Mouse (Mus musculus) layer of hippocampus, adult 9-11 months (tissue): Measurements from ENCODE around the gene Pml.
"Not testable (repeated sequence)": the region's sequence is repeated elsewhere in the genome, so short reads cannot be mapped to it uniquely, and the experiment has no call there.

Experiments
- DNase-seq: peaks from one replicate; pipeline ENCODE4 v3.0.0; 2022

Pml gene

DNA sequence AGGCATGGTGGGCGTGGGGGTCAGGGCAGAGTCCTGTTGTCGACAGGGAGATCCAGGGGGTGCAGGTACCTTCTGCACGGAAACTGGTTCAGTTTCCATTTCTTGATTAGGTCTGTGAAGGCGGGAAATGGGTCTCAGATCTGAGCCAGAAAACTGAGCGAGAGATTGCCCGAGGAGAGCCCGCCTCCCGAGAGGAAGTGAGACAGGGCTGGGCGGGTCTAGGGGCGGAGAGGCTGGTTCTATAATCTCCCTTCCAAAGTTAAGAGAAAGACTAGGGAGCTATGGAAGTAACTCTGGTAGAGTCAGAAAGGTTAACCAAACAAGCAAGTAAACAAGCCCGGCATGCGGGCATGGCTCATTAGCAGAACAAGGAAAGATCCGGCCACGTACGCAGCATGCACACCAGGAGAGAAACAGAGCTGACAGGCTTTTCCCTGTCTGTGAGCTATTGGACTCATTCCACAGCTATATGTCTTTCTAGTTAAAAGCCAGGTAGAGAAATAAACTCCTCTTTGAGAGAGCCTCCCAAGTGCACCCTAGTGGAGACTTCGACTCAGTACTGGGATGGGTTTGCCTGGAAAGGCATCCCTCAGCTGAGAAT, at the start of gene Pml:
Gene Pml (minus strand): TSS at position 195 of the 601 bp plus-strand sequence.
- peak; percentile 48 for DNase-seq

GRCm38 (mm10) chr9:58297961-58298477, 48.4 kb upstream of the Pml start:
- no peak for DNase-seq

DNA sequence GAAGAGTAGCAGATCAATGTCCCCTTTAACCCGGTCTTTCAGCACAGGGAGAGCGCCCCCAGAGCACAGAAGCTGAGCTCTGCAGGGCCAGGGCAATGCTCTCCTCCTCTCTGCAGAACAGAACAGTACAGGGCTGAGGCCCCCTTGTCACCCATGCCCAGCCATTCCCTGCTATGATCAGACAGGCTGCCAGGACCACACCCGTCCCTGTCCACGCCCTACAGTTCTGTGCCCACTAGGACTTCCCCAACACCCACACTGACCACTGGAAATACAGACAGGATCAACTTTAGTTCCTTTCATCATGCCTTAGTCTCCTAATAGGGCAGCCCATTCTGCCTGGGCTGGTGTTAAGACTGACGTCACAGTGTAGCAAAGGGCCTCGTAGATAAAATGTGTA, 47.5 kb upstream of the Pml start:
- DNase-seq: no peak

DNA sequence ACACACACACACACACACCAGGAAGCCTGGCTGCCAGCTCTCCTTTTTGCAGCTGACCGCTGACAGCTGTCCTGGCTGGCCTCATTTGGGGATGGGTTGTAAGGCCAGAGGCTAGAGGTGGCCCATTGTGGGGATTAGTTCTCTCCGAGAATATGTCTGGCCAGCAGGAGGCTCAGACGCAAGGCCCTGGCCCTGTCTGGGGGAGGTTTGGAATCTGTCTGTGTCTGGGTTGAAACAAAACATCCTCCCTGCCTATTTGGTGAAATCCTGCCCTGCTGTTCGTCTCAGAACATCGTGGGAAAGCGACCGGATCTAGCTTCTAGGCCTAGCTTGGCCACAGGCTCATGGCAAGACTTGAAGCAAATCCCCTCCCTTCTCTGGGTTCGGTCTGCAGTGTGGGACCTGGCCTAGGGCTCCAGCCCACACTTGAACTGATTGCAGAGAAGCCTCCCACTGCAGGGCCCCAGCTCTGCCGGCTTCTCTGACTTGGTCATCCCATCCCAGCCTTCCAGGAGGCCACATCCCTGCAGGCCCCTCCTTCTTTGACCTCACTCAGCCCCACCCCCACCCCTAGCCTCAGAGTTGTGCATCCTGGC, 46.3 kb upstream of the Pml start:
- no peak for DNase-seq

GRCm38 (mm10) chr9:58295345-58295744, 45.8 kb upstream of the Pml start:
- DNase-seq: no peak

- no peak for DNase-seq
Observed at GRCm38 (mm10) chr9:58294527-58294926, 44.9 kb upstream of the Pml start.

- no peak for DNase-seq
Observed at GRCm38 (mm10) chr9:58289901-58290300, 40.3 kb upstream of the Pml start.

DNA sequence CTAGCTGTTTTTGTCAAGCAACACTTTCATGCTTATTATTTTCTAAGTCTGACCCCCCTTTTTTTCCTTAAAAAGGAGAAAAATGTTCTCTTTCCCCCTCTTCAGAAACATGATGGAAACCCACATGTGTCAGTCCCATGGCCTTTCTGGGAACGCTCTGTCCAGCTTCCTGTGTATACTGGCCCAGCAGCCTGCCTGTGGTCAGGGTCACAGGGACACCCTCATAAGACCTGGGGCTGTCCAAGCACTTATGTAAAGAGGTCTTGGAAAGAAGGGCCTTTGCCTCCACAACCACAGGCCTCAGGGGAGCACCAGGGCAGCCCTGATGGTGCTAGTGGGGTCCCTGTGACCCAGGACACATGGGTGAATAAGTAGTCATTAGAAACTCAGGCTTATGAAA, 39.5 kb upstream of the Pml start:
- DNase-seq: no peak

GRCm38 (mm10) chr9:58283431-58283830, 33.8 kb upstream of the Pml start:
- no peak for DNase-seq

DNA sequence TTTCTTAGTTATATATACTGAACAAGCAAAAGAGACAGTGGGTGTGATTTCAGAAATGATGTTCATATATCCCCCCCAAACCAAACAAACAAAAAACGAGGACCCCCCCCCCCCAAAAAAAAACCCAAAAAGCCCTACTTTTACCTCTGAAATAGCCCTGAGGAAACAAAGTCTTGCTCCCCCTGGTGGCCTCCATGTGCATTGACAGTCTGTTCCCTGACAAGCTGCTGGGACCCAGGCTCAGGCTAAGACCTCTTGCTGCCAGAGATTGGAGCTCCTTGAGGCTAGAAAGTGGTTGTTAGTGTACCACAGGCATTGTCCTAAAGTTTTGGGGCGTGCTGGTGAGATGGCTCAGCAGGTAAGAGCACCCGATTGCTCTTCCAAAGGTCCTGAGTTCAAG, 32.0 kb upstream of the Pml start:
- no peak for DNase-seq

DNA sequence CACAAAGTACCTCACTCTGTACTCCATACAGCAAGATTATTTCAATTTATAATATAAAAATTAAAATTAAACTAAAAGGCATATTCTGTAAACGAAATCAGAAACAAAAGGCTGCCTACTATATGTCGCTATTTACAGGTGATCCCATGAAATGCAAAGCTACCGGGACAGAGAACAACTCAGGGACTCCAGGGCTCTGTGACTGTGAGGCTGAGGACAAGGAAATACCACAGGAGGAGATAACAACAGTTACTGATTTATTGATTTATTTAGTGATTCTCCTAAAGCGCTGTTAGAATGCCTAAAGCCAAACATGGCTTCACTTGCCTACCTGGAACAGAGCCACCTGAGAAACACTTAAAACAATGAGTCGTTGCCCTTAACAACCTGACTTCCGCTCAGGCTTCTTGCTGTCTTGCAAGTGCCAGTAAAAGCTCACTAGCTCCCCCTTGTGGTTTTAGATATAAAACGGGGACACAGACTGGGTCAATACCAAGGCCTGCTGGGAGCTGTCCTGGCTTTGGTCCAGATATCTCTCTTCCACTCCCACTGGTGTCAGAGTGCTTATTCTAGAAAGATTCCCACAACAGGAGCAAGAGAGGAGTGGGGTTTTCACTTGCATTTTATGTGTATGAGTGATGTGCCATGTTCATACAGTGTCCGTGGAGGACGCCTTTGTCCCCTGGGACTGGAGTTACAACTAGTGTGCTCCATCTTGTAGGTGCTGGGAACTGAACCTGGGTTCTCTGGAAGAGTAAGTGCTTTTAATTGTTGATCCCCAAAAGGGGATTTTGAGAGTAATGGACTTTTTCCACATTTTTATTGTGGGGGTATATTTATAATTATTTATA, 30.9 kb upstream of the Pml start:
- peak; percentile 78 for DNase-seq

GRCm38 (mm10) chr9:58279780-58280179, 30.2 kb upstream of the Pml start:
- no peak for DNase-seq

- no peak for DNase-seq
Observed at GRCm38 (mm10) chr9:58278821-58279723, 29.5 kb upstream of the Pml start.

GRCm38 (mm10) chr9:58278313-58278712, 28.7 kb upstream of the Pml start:
- DNase-seq: no peak

GRCm38 (mm10) chr9:58276346-58276745, 26.8 kb upstream of the Pml start:
- DNase-seq: no peak

GRCm38 (mm10) chr9:58275797-58276196, 26.2 kb upstream of the Pml start:
- no peak for DNase-seq

- DNase-seq: peak; percentile 42
Observed at GRCm38 (mm10) chr9:58275115-58275774, 25.7 kb upstream of the Pml start.

GRCm38 (mm10) chr9:58274626-58275025, 25.0 kb upstream of the Pml start:
- no peak for DNase-seq

DNA sequence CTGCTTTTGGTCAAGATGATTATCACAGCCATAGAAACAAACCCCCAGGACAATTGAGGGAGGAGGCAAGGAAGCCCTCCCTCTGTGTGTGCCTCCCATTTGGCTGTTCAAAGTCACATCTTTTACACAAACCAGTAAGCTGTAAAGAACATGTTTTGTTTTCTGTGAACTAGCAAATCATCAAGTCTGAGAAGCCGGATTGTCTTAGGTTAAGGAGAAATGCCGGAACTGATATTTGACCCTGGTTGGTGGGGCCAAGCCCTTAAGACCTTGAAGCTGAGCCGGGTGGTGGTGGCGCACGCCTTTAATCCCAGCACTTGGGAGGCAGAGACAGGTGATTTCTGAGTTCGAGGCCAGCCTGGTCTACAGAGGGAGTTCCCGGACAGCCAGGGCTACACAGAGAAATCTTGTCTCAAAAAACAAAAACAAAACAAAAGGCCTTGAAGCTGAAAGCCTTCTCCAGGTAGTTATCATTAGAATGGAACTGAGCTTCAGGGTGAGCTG, 24.6 kb upstream of the Pml start:
- DNase-seq: no peak

DNA sequence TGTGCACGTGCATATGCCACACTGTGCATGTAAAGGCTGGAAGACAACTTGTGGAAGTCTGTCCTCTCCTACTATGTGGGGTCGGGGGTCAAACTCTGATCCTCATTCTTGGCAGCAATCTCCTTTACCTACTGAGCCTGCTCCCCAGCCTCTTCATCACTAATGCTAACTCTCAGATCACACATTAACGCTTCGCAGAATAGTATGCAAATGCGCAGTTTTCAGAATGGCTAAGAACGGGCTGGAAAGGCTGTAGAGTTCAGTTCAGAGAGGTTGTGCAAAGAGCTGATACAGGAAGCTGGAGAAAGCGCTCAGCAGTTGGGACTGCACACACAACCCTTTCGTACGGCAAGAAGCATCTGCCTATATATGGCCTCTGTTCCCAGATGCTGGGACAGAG, 23.3 kb upstream of the Pml start:
- no peak for DNase-seq

- no peak for DNase-seq
Observed at GRCm38 (mm10) chr9:58272068-58272541, 22.5 kb upstream of the Pml start.

GRCm38 (mm10) chr9:58271551-58271950, 22.0 kb upstream of the Pml start:
- DNase-seq: not testable (repeated sequence)
